Mouse (Mus musculus): ENCODE measurements around the gene Asb1.

DNA sequence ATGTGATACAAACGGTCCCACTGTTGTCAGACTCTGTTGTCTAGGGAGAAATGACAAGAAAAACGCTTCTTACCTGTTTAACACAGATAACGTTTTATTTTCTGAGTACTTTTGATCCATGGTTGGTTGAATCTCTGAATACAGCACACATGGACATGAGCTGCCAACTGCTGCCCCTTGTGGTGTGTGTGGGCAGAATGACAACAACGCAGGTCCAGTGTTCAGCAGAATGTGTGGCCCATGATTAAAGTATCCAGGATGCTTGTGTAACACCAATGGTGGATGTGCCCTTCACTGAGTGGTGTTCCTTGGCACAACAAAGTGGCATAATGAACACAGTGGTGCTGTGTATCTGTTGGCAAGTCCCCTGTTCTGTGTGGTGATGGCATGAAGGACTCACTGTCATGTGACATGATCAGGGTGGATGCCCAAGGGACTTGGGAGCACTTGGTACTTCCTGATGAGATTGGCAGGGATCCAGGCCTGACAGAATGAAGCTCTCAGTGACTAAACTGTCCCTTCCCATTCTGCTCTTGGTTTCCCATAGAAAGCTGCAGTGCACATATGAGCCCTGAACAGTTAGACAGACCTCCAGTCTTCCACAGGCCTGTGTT, 22.7 kb downstream of the Asb1 start:
- no peak for TF ChIP-seq POLR2A (IDR thresholded peaks at IDR 0.05; ENCODE audit: low read depth, low read length)
- no peak for TF ChIP-seq CTCF (IDR thresholded peaks at IDR 0.05; ENCODE audit: extremely low read depth, insufficient read depth, insufficient read length, insufficient replicate concordance)
